Comparison of ENCODE assay signal across 13 mouse cellular contexts in the genomic region with DNA sequence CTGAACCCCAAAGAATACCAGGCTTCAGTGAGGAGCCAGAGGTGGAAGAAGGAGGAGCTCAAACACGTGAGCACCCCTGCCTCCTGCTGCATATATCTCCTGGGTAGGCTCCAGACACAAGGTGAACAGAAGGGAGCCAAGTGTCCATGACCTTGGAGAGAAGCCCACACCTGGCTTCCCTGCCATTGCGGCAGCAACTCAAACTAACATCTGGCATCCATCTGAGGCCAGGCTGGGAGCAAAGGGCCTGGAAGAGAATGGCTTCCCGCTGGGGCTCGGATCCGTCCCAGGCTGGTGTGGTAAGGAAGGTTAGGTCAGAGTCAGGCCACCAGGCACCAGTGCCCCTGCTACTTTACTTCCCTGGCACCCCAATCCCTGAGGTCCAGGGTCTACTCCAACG. TPM values are rescaled to one million over a fixed set of nuclear protein-coding genes. Genes with fewer than 3 reads are reported as not detected.
DNase-seq lines count a peak whose midpoint lies in the region; ATAC-seq and TF ChIP-seq lines count a peak whose summit lies in the region.
"Had no signal": no experiment of that assay in that cellular context is flagged by ENCODE, and none has a peak within 500 bp of the region (broad histone marks: within the 10 kb centered on the region; RNA-seq: fewer than 3 reads in every experiment).

No protein-coding gene starts in this region.

- no peak for ATAC-seq in heart, embryonic 15.5 days (replicated peaks; ENCODE audit: insufficient number of reproducible peaks, insufficient read depth, low FRiP score, low read depth)
- no peak for ATAC-seq in lung, embryonic 15.5 days (ENCODE audit: borderline replicate concordance, extremely low read depth, low FRiP score, low TSS enrichment)
- no peak for ATAC-seq in embryonic facial prominence, embryonic 13.5 days (ENCODE audit: insufficient number of reproducible peaks, insufficient read depth, low FRiP score, low TSS enrichment, low read depth)

- H3K27ac ChIP-seq in heart, embryonic 15.5 days: peak overlapping the region; percentile 33; the same call in 1 of the 2 replicates
- H3K27ac ChIP-seq in lung, embryonic 15.5 days: 0 out of 2 replicates have a peak overlapping the region, but pooled peaks have one; percentile 23
- peak overlapping the region; percentile 78 for H3K27ac ChIP-seq in embryonic facial prominence, embryonic 13.5 days
- no peak overlapping the region for H3K27ac ChIP-seq in small intestine, adult 2 months (ENCODE audit: insufficient read depth, low read depth, low read length)
- H3K27ac ChIP-seq: forebrain, embryonic 10.5 days; macrophage had no signal

- H3K9ac ChIP-seq in heart, embryonic 15.5 days: no peak overlapping the region
- H3K9ac ChIP-seq in lung, embryonic 15.5 days: no peak overlapping the region; the same call in 1 of the 2 replicates
- 0 out of 2 replicates have a peak overlapping the region, but pooled peaks have one; percentile 2 for H3K9ac ChIP-seq in embryonic facial prominence, embryonic 13.5 days

- H3K36me3 ChIP-seq in heart, embryonic 15.5 days: peaks cover 24% of the 10 kb centered on the region; the same call in 1 of the 2 replicates
- H3K36me3 ChIP-seq in lung, embryonic 15.5 days: peaks cover 42% of the 10 kb centered on the region
- peaks cover 68% of the 10 kb centered on the region for H3K36me3 ChIP-seq in embryonic facial prominence, embryonic 13.5 days
- peaks cover 32% of the 10 kb centered on the region for H3K36me3 ChIP-seq in small intestine, adult 2 months (ENCODE audit: control insufficient read depth, insufficient read depth, low read length)

- no peak for DNase-seq in heart, postnatal 25 days (ENCODE audit: low spot score)
- no peak for DNase-seq in lung, adult 2 months
- no peak for DNase-seq in ovary, postnatal 14 days (ENCODE audit: low spot score)
- DNase-seq in c-Kit-positive CD71-positive TER-119-positive erythroid progenitor cells, embryonic 14.5 days (ENCODE audit: low spot score): no peak
- DNase-seq: cerebellum, adult 9-10 months had no signal

- H3K27me3 ChIP-seq in heart, embryonic 15.5 days: no peaks in the 10 kb centered on the region
- H3K27me3 ChIP-seq in lung, embryonic 15.5 days: no peaks in the 10 kb centered on the region
- no peaks in the 10 kb centered on the region for H3K27me3 ChIP-seq in embryonic facial prominence, embryonic 13.5 days
- H3K27me3 ChIP-seq in small intestine, adult 2 months (ENCODE audit: control insufficient read depth, insufficient read depth, low read length): no peaks in the 10 kb centered on the region

- H3K4me2 ChIP-seq in heart, embryonic 15.5 days: no peak overlapping the region
- no peak overlapping the region for H3K4me2 ChIP-seq in lung, embryonic 15.5 days
- no peak overlapping the region for H3K4me2 ChIP-seq in embryonic facial prominence, embryonic 13.5 days

- no peak for TF ChIP-seq CTCF in lung, adult 2 months (IDR thresholded peaks at IDR 0.05; ENCODE audit: insufficient read depth, low read length)
- no peak for TF ChIP-seq CTCF in small intestine, adult 2 months (IDR thresholded peaks at IDR 0.05; ENCODE audit: extremely low read depth, insufficient read length, insufficient replicate concordance, low read depth, low read length)

- H3K4me3 ChIP-seq in heart, embryonic 15.5 days: no peak overlapping the region
- no peak overlapping the region for H3K4me3 ChIP-seq in lung, embryonic 15.5 days
- no peak overlapping the region for H3K4me3 ChIP-seq in lung, adult 2 months (replicated peaks; ENCODE audit: extremely low read depth, low read depth, low read length)
- H3K4me3 ChIP-seq in embryonic facial prominence, embryonic 13.5 days: no peak overlapping the region
- no peak overlapping the region for H3K4me3 ChIP-seq in small intestine, adult 2 months (ENCODE audit: low read depth, low read length)
- H3K4me3 ChIP-seq: forebrain, embryonic 10.5 days had no signal

- H3K9me3 ChIP-seq in heart, embryonic 15.5 days (replicated peaks): no peaks in the 10 kb centered on the region
- H3K9me3 ChIP-seq in lung, embryonic 15.5 days: no peaks in the 10 kb centered on the region
- H3K9me3 ChIP-seq in embryonic facial prominence, embryonic 13.5 days: no peaks in the 10 kb centered on the region
- H3K9me3 ChIP-seq: forebrain, embryonic 10.5 days had no signal

- 77% methylated on average over 6 of the region's 6 CpGs for WGBS in heart, embryonic 15.5 days
- 57% methylated on average over 6 of the region's 6 CpGs for WGBS in lung, embryonic 15.5 days
- 68% methylated on average over 6 of the region's 6 CpGs for WGBS in lung, adult 2 months
- WGBS in embryonic facial prominence, embryonic 13.5 days: 31% methylated on average over 6 of the region's 6 CpGs
- 58% methylated on average over 6 of the region's 6 CpGs for WGBS in small intestine, adult 2 months

- H3K4me1 ChIP-seq in heart, embryonic 15.5 days (replicated peaks): peaks cover 26% of the 10 kb centered on the region
- H3K4me1 ChIP-seq in lung, embryonic 15.5 days: peaks cover 73% of the 10 kb centered on the region
- peaks cover 36% of the 10 kb centered on the region for H3K4me1 ChIP-seq in lung, adult 2 months (ENCODE audit: control insufficient read depth, insufficient read depth, low read length)
- H3K4me1 ChIP-seq in embryonic facial prominence, embryonic 13.5 days: peaks cover 76% of the 10 kb centered on the region
- H3K4me1 ChIP-seq in small intestine, adult 2 months (ENCODE audit: control insufficient read depth, insufficient read depth, insufficient read length, low read length): peaks cover 28% of the 10 kb centered on the region

- intact Hi-C loops in heart, postnatal 25 days (cut with DNase I): no loop called here

- TF ChIP-seq POLR2A in lung, adult 2 months (IDR thresholded peaks at IDR 0.05; ENCODE audit: borderline replicate concordance, extremely low read depth, low read depth, low read length): no peak
- 0 out of 2 replicates have a peak, but pooled peaks have one; percentile 44 for TF ChIP-seq POLR2A in small intestine, adult 2 months (IDR thresholded peaks at IDR 0.05; ENCODE audit: low read depth, low read length)

RNA-seq across cellular contexts. Expression of a gene that starts 18.2 kb away (rescaled TPM):
- 0.74 and 5.1 TPM in 2 replicates for polyA plus RNA-seq in heart, embryonic 15.5 days (2015; fragmentation: Nextera tagmentation; extraction: Ambion mirVana)
- total RNA-seq in heart, postnatal 25 days (2021): not detected
- polyA plus RNA-seq in lung, embryonic 15.5 days (2015; fragmentation: Nextera tagmentation; extraction: Ambion mirVana): 0.57 and 2.7 TPM in 2 replicates
- 0.09 TPM in 1 of 2 replicates, not detected in the other for polyA plus RNA-seq in lung, adult 2 months (2012; rRNA removed)
- 1.5 and 1.7 TPM in 2 replicates for polyA plus RNA-seq in embryonic facial prominence, embryonic 13.5 days (2015; fragmentation: Nextera tagmentation; extraction: Ambion mirVana)
- not detected in 2 replicates for polyA plus RNA-seq in small intestine, adult 2 months (2012; rRNA removed)
- total RNA-seq: heart, adult 18-20 months; monocyte, adult 5-6 weeks had no signal
- polyA plus RNA-seq: macrophage had no signal

RNA-seq across cellular contexts. Expression of a gene that starts 23.7 kb away (rescaled TPM):
- 21.2 and 32.3 TPM in 2 replicates for polyA plus RNA-seq in heart, embryonic 15.5 days (2015; fragmentation: Nextera tagmentation; extraction: Ambion mirVana)
- total RNA-seq in heart, postnatal 25 days (2021): 10 to 100 TPM; 12.5 to 17.7 TPM
- 122 TPM in 2 replicates for polyA plus RNA-seq in lung, embryonic 15.5 days (2015; fragmentation: Nextera tagmentation; extraction: Ambion mirVana)
- 80.4 and 115 TPM in 2 replicates for polyA plus RNA-seq in lung, adult 2 months (2012; rRNA removed)
- polyA plus RNA-seq in embryonic facial prominence, embryonic 13.5 days (2015; fragmentation: Nextera tagmentation; extraction: Ambion mirVana): 108 and 119 TPM in 2 replicates
- 22.9 and 41.4 TPM in 2 replicates for polyA plus RNA-seq in small intestine, adult 2 months (2012; rRNA removed)

RNA-seq across cellular contexts. Expression of a gene that starts 43.8 kb away (rescaled TPM):
- 13.8 and 16.9 TPM in 2 replicates for polyA plus RNA-seq in heart, embryonic 15.5 days (2015; fragmentation: Nextera tagmentation; extraction: Ambion mirVana)
- total RNA-seq in heart, postnatal 25 days (2021): 1 to 10 TPM; 6.0 to 7.1 TPM
- 19.7 and 20.6 TPM in 2 replicates for polyA plus RNA-seq in lung, embryonic 15.5 days (2015; fragmentation: Nextera tagmentation; extraction: Ambion mirVana)
- polyA plus RNA-seq in lung, adult 2 months (2012; rRNA removed): 6.2 and 7.1 TPM in 2 replicates
- 23.5 and 24.4 TPM in 2 replicates for polyA plus RNA-seq in embryonic facial prominence, embryonic 13.5 days (2015; fragmentation: Nextera tagmentation; extraction: Ambion mirVana)
- 2.6 and 3.1 TPM in 2 replicates for polyA plus RNA-seq in small intestine, adult 2 months (2012; rRNA removed)

RNA-seq across cellular contexts. Expression of a gene that starts 44.0 kb away (rescaled TPM):
- 33.5 and 37.9 TPM in 2 replicates for polyA plus RNA-seq in heart, embryonic 15.5 days (2015; fragmentation: Nextera tagmentation; extraction: Ambion mirVana)
- total RNA-seq in heart, postnatal 25 days (2021): 10 to 100 TPM; 13.9 to 15.0 TPM
- 43.7 and 44.6 TPM in 2 replicates for polyA plus RNA-seq in lung, embryonic 15.5 days (2015; fragmentation: Nextera tagmentation; extraction: Ambion mirVana)
- polyA plus RNA-seq in lung, adult 2 months (2012; rRNA removed): 21.2 and 31.7 TPM in 2 replicates
- 49.0 and 50.1 TPM in 2 replicates for polyA plus RNA-seq in embryonic facial prominence, embryonic 13.5 days (2015; fragmentation: Nextera tagmentation; extraction: Ambion mirVana)
- polyA plus RNA-seq in small intestine, adult 2 months (2012; rRNA removed): 19.1 and 33.4 TPM in 2 replicates
